Mouse (Mus musculus) ES-E14 (cell line): ENCODE results near the gene Nop53.

ENCODE experiments used
- CHD2 ChIP-seq: IDR thresholded peaks from 2 replicates; pipeline ENCODE4 v1.6.1; 2014; ENCODE audit warnings: mild to moderate bottlenecking, low read depth, low read length, inconsistent platforms
- HCFC1 ChIP-seq: IDR thresholded peaks from 2 replicates; pipeline ENCODE4 v1.6.1; 2012; ENCODE audit warnings: low read length, inconsistent platforms, borderline replicate concordance; ENCODE audit not compliant: insufficient read depth
- MAFK ChIP-seq: IDR thresholded peaks from 2 replicates; pipeline ENCODE4 v1.6.1; 2014; ENCODE audit warnings: mild to moderate bottlenecking, low read depth, low read length, inconsistent platforms; ENCODE audit not compliant: insufficient read depth
- ZC3H11A ChIP-seq: IDR thresholded peaks from 2 replicates; pipeline ENCODE4 v1.6.1; 2012; ENCODE audit warnings: low read depth, mild to moderate bottlenecking, inconsistent platforms, low read length, borderline replicate concordance
- ZNF384 ChIP-seq: IDR thresholded peaks from 2 replicates; pipeline ENCODE4 v1.6.1; 2012; ENCODE audit warnings: low read depth, low read length, inconsistent platforms

- TF ChIP-seq ZC3H11A (no peak), HCFC1 (no peak), ZNF384 (no peak), MAFK (no peak), CHD2 (no peak)
Observed at GRCm38 (mm10) chr7:15954436-15954835, 8.6 kb upstream of the Nop53 start.
